Mouse (Mus musculus): Measurements from ENCODE around the gene Atg101. TPM values are rescaled to one million over a fixed set of nuclear protein-coding genes. Genes with fewer than 3 reads are reported as not detected.

Gene Atg101
- 77.2 TPM in 2 replicates for polyA plus RNA-seq (2015; fragmentation: Nextera tagmentation; extraction: Ambion mirVana)

- peak; percentile 92 for ATAC-seq (ENCODE audit: low FRiP score)
- H3K9ac ChIP-seq (replicated peaks) = peak within 1 kb of the TSS; percentile 83
- no peaks in the 10 kb centered on the region for H3K9me3 ChIP-seq (replicated peaks)
- no peaks in the 10 kb centered on the region for H3K27me3 ChIP-seq (replicated peaks)
- peak within 1 kb of the TSS; percentile 79 for H3K27ac ChIP-seq (replicated peaks)
- peaks cover 19% of the 10 kb centered on the region for H3K4me1 ChIP-seq
- WGBS = under 1% methylated on average over 61 of the region's 61 CpGs
- peaks cover 28% of the 10 kb centered on the region for H3K36me3 ChIP-seq
- peak within 1 kb of the TSS; percentile 92 for H3K4me3 ChIP-seq (replicated peaks)
- peak within 1 kb of the TSS; percentile 79 for H3K4me2 ChIP-seq
Measured at GRCm38 (mm10) chr15:101283911-101284750, at the start of gene Atg101. Atg101 (plus strand) TSS chr15:101284272.

- WGBS = 62% methylated on average over 10 of the region's 10 CpGs
- H3K27me3 ChIP-seq (replicated peaks) = no peaks in the 10 kb centered on the region
- ATAC-seq (ENCODE audit: low FRiP score) = no peak
- H3K36me3 ChIP-seq = no peaks in the 10 kb centered on the region
- no peak overlapping the region for H3K4me3 ChIP-seq (replicated peaks)
- no peak overlapping the region for H3K27ac ChIP-seq (replicated peaks)
- no peaks in the 10 kb centered on the region for H3K9me3 ChIP-seq (replicated peaks)
- H3K4me1 ChIP-seq = peaks cover 14% of the 10 kb centered on the region
- no peak overlapping the region for H3K4me2 ChIP-seq
- H3K9ac ChIP-seq (replicated peaks) = no peak overlapping the region
Measured at GRCm38 (mm10) chr15:101234611-101235341, 49.3 kb upstream of the Atg101 start.

- WGBS = 31% methylated on average over 5 of the region's 5 CpGs
Measured at GRCm38 (mm10) chr15:101235342-101235698, 48.8 kb upstream of the Atg101 start.

GRCm38 (mm10) chr15:101235728-101236327, 48.2 kb upstream of the Atg101 start:
- Histone ChIP-seq H3K27me3 (replicated peaks) (no peaks in the 10 kb centered on the region), H3K9ac (replicated peaks) (no peak overlapping the region; the same call in 1 of the 2 replicates), H3K27ac (replicated peaks) (no peak overlapping the region), H3K4me3 (replicated peaks) (no peak overlapping the region), H3K4me1 (peaks cover 16% of the 10 kb centered on the region), H3K36me3 (no peaks in the 10 kb centered on the region), H3K4me2 (no peak overlapping the region), H3K9me3 (replicated peaks) (no peaks in the 10 kb centered on the region)
- no peak for ATAC-seq (ENCODE audit: low FRiP score)
- WGBS = 20% methylated on average over 12 of the region's 12 CpGs

More at GRCm38 (mm10) chr15:101235342-101235698, 48.8 kb upstream of the Atg101 start:
- no peak overlapping the region for H3K4me2 ChIP-seq
- H3K9ac ChIP-seq (replicated peaks) = no peak overlapping the region
- H3K4me1 ChIP-seq = peaks cover 14% of the 10 kb centered on the region
- no peaks in the 10 kb centered on the region for H3K27me3 ChIP-seq (replicated peaks)
- H3K4me3 ChIP-seq (replicated peaks) = no peak overlapping the region
- no peak overlapping the region for H3K27ac ChIP-seq (replicated peaks)
- ATAC-seq (ENCODE audit: low FRiP score) = no peak
- no peaks in the 10 kb centered on the region for H3K9me3 ChIP-seq (replicated peaks)
- no peaks in the 10 kb centered on the region for H3K36me3 ChIP-seq

GRCm38 (mm10) chr15:101236878-101237277, 47.2 kb upstream of the Atg101 start:
- H3K4me3 ChIP-seq (replicated peaks) = no peak overlapping the region
- no peaks in the 10 kb centered on the region for H3K36me3 ChIP-seq
- 6% methylated on average over 3 of the region's 3 CpGs for WGBS
- no peak for ATAC-seq (ENCODE audit: low FRiP score)
- no peak overlapping the region for H3K4me2 ChIP-seq
- no peak overlapping the region for H3K9ac ChIP-seq (replicated peaks)
- no peak overlapping the region for H3K27ac ChIP-seq (replicated peaks)
- H3K9me3 ChIP-seq (replicated peaks) = no peaks in the 10 kb centered on the region
- no peaks in the 10 kb centered on the region for H3K27me3 ChIP-seq (replicated peaks)
- H3K4me1 ChIP-seq = peaks cover 24% of the 10 kb centered on the region

GRCm38 (mm10) chr15:101238885-101239511, 45.1 kb upstream of the Atg101 start:
- no peaks in the 10 kb centered on the region for H3K36me3 ChIP-seq
- no peaks in the 10 kb centered on the region for H3K9me3 ChIP-seq (replicated peaks)
- H3K4me3 ChIP-seq (replicated peaks) = peak overlapping the region; percentile 25
- H3K27ac ChIP-seq (replicated peaks) = no peak overlapping the region
- H3K27me3 ChIP-seq (replicated peaks) = 0 out of 2 replicates have a peak, but pooled peaks cover 5% of the 10 kb centered on the region
- WGBS = 7% methylated on average over 28 of the region's 28 CpGs
- H3K4me1 ChIP-seq = peaks cover 19% of the 10 kb centered on the region
- ATAC-seq (ENCODE audit: low FRiP score) = peak; percentile 58
- peak overlapping the region; percentile 61 for H3K4me2 ChIP-seq
- peak overlapping the region; percentile 44 for H3K9ac ChIP-seq (replicated peaks)

- no peak for ATAC-seq (ENCODE audit: low FRiP score)
- 0 out of 2 replicates have a peak, but pooled peaks cover 5% of the 10 kb centered on the region for H3K27me3 ChIP-seq (replicated peaks)
- no peaks in the 10 kb centered on the region for H3K36me3 ChIP-seq
- no peak overlapping the region for H3K4me3 ChIP-seq (replicated peaks)
- H3K4me1 ChIP-seq = peaks cover 19% of the 10 kb centered on the region
- H3K9ac ChIP-seq (replicated peaks) = no peak overlapping the region
- no peak overlapping the region for H3K4me2 ChIP-seq
- no peaks in the 10 kb centered on the region for H3K9me3 ChIP-seq (replicated peaks)
- H3K27ac ChIP-seq (replicated peaks) = no peak overlapping the region
- WGBS = 61% methylated on average over 8 of the region's 8 CpGs
Measured at GRCm38 (mm10) chr15:101239821-101240220, 44.3 kb upstream of the Atg101 start.

- H3K4me3 ChIP-seq (replicated peaks) = peak overlapping the region; percentile 24; the same call in 1 of the 2 replicates
- peak; percentile 59 for ATAC-seq (ENCODE audit: low FRiP score)
- no peaks in the 10 kb centered on the region for H3K9me3 ChIP-seq (replicated peaks)
- peak overlapping the region; percentile 52 for H3K4me2 ChIP-seq
- 12% methylated on average over 10 of the region's 10 CpGs for WGBS
- no peak overlapping the region for H3K27ac ChIP-seq (replicated peaks)
- H3K9ac ChIP-seq (replicated peaks) = peak overlapping the region; percentile 37
- H3K4me1 ChIP-seq = peaks cover 21% of the 10 kb centered on the region
- H3K27me3 ChIP-seq (replicated peaks) = 0 out of 2 replicates have a peak, but pooled peaks cover 5% of the 10 kb centered on the region
- H3K36me3 ChIP-seq = no peaks in the 10 kb centered on the region
Measured at GRCm38 (mm10) chr15:101240799-101241204, 43.3 kb upstream of the Atg101 start.

GRCm38 (mm10) chr15:101241236-101241635, 42.8 kb upstream of the Atg101 start:
- peak overlapping the region; percentile 37 for H3K9ac ChIP-seq (replicated peaks)
- no peak overlapping the region for H3K4me3 ChIP-seq (replicated peaks)

GRCm38 (mm10) chr15:101241853-101242252, 42.2 kb upstream of the Atg101 start:
- Histone ChIP-seq H3K27ac (replicated peaks) (no peak overlapping the region), H3K4me2 (no peak overlapping the region), H3K4me1 (peaks cover 26% of the 10 kb centered on the region), H3K36me3 (no peaks in the 10 kb centered on the region), H3K9ac (replicated peaks) (no peak overlapping the region), H3K4me3 (replicated peaks) (no peak overlapping the region), H3K9me3 (replicated peaks) (no peaks in the 10 kb centered on the region), H3K27me3 (replicated peaks) (0 out of 2 replicates have a peak, but pooled peaks cover 5% of the 10 kb centered on the region)
- no peak for ATAC-seq (ENCODE audit: low FRiP score)
- WGBS = 70% methylated on average over 9 of the region's 9 CpGs

More at GRCm38 (mm10) chr15:101241236-101241635, 42.8 kb upstream of the Atg101 start:
- Histone ChIP-seq H3K36me3 (no peaks in the 10 kb centered on the region), H3K4me1 (peaks cover 24% of the 10 kb centered on the region), H3K27me3 (replicated peaks) (0 out of 2 replicates have a peak, but pooled peaks cover 5% of the 10 kb centered on the region), H3K9me3 (replicated peaks) (no peaks in the 10 kb centered on the region), H3K27ac (replicated peaks) (no peak overlapping the region), H3K4me2 (peak overlapping the region; percentile 52)
- WGBS = 68% methylated on average over 9 of the region's 9 CpGs
- no peak for ATAC-seq (ENCODE audit: low FRiP score)

GRCm38 (mm10) chr15:101242645-101243044, 41.4 kb upstream of the Atg101 start:
- H3K4me3 ChIP-seq (replicated peaks) = no peak overlapping the region
- no peak overlapping the region for H3K27ac ChIP-seq (replicated peaks)
- 21% methylated on average over 8 of the region's 8 CpGs for WGBS
- no peak overlapping the region for H3K4me2 ChIP-seq
- H3K36me3 ChIP-seq = no peaks in the 10 kb centered on the region
- no peaks in the 10 kb centered on the region for H3K9me3 ChIP-seq (replicated peaks)
- ATAC-seq (ENCODE audit: low FRiP score) = no peak
- peaks cover 32% of the 10 kb centered on the region for H3K4me1 ChIP-seq
- 0 out of 2 replicates have a peak, but pooled peaks cover 5% of the 10 kb centered on the region for H3K27me3 ChIP-seq (replicated peaks)
- no peak overlapping the region for H3K9ac ChIP-seq (replicated peaks)
